Mouse (Mus musculus) kidney, embryonic 16.5 days (tissue): ENCODE measurements around the gene Hopx. TPM values are rescaled to one million over a fixed set of nuclear protein-coding genes. Genes with fewer than 3 reads are reported as not detected.
A peak's percentile ranks its signal among the peaks of the same experiment; 100 is the strongest.

Source experiments
- ATAC-seq: fragments of 200-750 bp; cut with Nextera tagmentation; 2 replicates; pipeline ENCODE4 v1.8.0; 2017; ENCODE audit warnings: moderate TSS enrichment; ENCODE audit not compliant: low FRiP score, low TSS enrichment
- H3K27ac ChIP-seq: fragments of 300-500 bp; sonication (generic); 2 replicates; pipeline ENCODE4 v1.5.1; 2014; ENCODE audit warnings: low read length
- H3K27me3 ChIP-seq: fragments of 300-500 bp; sonication (generic); 2 replicates; pipeline ENCODE4 v1.6.1; 2014; ENCODE audit warnings: low read length, control low read depth, mixed read lengths; ENCODE audit not compliant: insufficient read depth
- H3K36me3 ChIP-seq: fragments of 300-500 bp; sonication (generic); 2 replicates; pipeline ENCODE4 v1.6.1; 2014; ENCODE audit warnings: low read length, control low read depth, mixed read lengths; ENCODE audit not compliant: insufficient read depth
- H3K4me1 ChIP-seq: fragments of 300-500 bp; sonication (generic); 2 replicates; pipeline ENCODE4 v1.6.1; 2014; ENCODE audit warnings: low read length, control low read depth, mixed read lengths; ENCODE audit not compliant: insufficient read depth
- H3K4me2 ChIP-seq: fragments of 300-500 bp; sonication (generic); replicated peaks from 2 replicates; pipeline ENCODE4 v1.6.1; 2014; ENCODE audit warnings: low read depth, low read length
- H3K4me3 ChIP-seq: fragments of 300-500 bp; sonication (generic); 2 replicates; pipeline ENCODE4 v1.5.1; 2014; ENCODE audit warnings: mild to moderate bottlenecking, low read length
- H3K9ac ChIP-seq: fragments of 300-500 bp; sonication (generic); replicated peaks from 2 replicates; pipeline ENCODE4 v1.6.1; 2014; ENCODE audit warnings: low read length
- H3K9me3 ChIP-seq: fragments of 300-500 bp; sonication (generic); 2 replicates; pipeline ENCODE4 v1.6.1; 2016; ENCODE audit warnings: low read length, control low read depth
- WGBS: fragments of 180-500 bp; shearing (Covaris S2); extraction: QIAGEN DNeasy Blood & Tissue Kit; methylation state at CpG from one replicate; pipeline ENCODE4 v1.1.7; 2014; 5-methylcytosine and 5-hydroxymethylcytosine counted together
- polyA plus RNA-seq: library from polyadenylated mRNA; unstranded; fragments of >200 nt; fragmentation: Nextera tagmentation; extraction: Ambion mirVana; gene quantifications from 2 replicates; pipeline ENCODE4 v1.2.1, GENCODE M21; 2015

Gene Hopx
- polyA plus RNA-seq, 1 experiment from 2014 or later = 1.8 TPM

DNA sequence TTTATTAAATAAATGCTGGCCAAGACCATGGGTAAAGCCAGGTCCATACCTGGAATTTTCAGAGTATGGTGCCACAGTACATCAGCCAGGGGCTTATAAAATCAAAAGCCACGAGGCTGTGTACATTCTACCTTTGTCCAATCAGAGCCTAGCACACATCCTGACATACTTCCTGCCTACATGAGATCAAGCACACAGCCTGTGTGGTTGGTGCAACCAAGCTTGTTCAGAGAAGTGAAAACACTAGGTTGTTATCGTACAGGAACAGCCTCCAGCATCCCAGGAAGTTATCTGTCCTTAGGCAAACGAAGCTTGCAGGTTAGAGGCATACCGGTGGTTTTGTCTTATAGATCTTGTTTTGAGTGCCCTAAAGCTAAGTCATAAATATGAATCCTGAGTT is 19.5 kb upstream of the Hopx start:
- 75% methylated on average over 4 of the region's 4 CpGs for WGBS
- H3K27me3 ChIP-seq = no peaks in the 10 kb centered on the region
- no peak for ATAC-seq
- no peaks in the 10 kb centered on the region for H3K9me3 ChIP-seq
- H3K36me3 ChIP-seq = no peaks in the 10 kb centered on the region
- H3K27ac ChIP-seq = no peak overlapping the region
- H3K9ac ChIP-seq = no peak overlapping the region
- H3K4me1 ChIP-seq = 0 out of 2 replicates have a peak, but pooled peaks cover 2% of the 10 kb centered on the region
- no peak overlapping the region for H3K4me2 ChIP-seq
- no peak overlapping the region for H3K4me3 ChIP-seq

GRCm38 (mm10) chr5:77133960-77134359 is 19.0 kb upstream of the Hopx start:
- ATAC-seq = no peak
- Histone ChIP-seq H3K4me1 (0 out of 2 replicates have a peak, but pooled peaks cover 2% of the 10 kb centered on the region), H3K27me3 (no peaks in the 10 kb centered on the region), H3K36me3 (no peaks in the 10 kb centered on the region), H3K27ac (no peak overlapping the region), H3K9ac (no peak overlapping the region), H3K4me3 (no peak overlapping the region), H3K4me2 (no peak overlapping the region), H3K9me3 (0 out of 2 replicates have a peak, but pooled peaks cover under 1% of the 10 kb centered on the region)
- 71% methylated on average over 5 of the region's 5 CpGs for WGBS

- no peaks in the 10 kb centered on the region for H3K27me3 ChIP-seq
- H3K27ac ChIP-seq = no peak overlapping the region
- 87% methylated on average over 2 of the region's 2 CpGs for WGBS
- no peak overlapping the region for H3K4me3 ChIP-seq
- peaks cover 8% of the 10 kb centered on the region for H3K9me3 ChIP-seq
- H3K9ac ChIP-seq = no peak overlapping the region
- no peak overlapping the region for H3K4me2 ChIP-seq
- H3K4me1 ChIP-seq = 0 out of 2 replicates have a peak, but pooled peaks cover 2% of the 10 kb centered on the region
- H3K36me3 ChIP-seq = no peaks in the 10 kb centered on the region
- ATAC-seq = no peak
Measured at GRCm38 (mm10) chr5:77132457-77133135, 17.7 kb upstream of the Hopx start.

DNA sequence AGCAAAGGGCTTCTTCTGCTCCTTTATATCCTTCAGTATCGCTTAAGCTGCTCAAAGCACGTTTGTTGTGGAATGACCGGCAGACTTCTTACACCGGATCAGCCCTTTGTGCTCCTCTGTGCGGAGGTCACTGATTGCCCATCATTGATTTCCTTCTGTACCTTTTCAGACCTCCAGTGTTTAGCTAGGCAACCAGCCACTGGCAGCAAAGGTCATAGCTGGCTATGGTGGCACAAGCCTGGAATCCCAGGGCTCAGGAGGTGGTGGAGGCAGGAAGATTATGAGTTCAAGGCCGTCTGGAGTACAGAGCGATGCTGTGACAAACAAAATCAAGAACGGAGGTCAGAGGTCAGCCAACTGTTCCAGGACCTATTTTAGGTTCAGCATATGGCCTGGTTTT is 17.0 kb upstream of the Hopx start:
- H3K27ac ChIP-seq = no peak overlapping the region
- no peak for ATAC-seq
- H3K9me3 ChIP-seq = peaks cover 8% of the 10 kb centered on the region
- no peaks in the 10 kb centered on the region for H3K36me3 ChIP-seq
- H3K4me2 ChIP-seq = no peak overlapping the region
- 0 out of 2 replicates have a peak, but pooled peaks cover 2% of the 10 kb centered on the region for H3K4me1 ChIP-seq
- WGBS = 88% methylated on average over 8 of the region's 8 CpGs
- H3K9ac ChIP-seq = no peak overlapping the region
- H3K27me3 ChIP-seq = no peaks in the 10 kb centered on the region
- H3K4me3 ChIP-seq = no peak overlapping the region

GRCm38 (mm10) chr5:77130310-77131020 is 15.5 kb upstream of the Hopx start:
- ATAC-seq = no peak
- no peak overlapping the region for H3K4me2 ChIP-seq
- no peaks in the 10 kb centered on the region for H3K27me3 ChIP-seq
- no peak overlapping the region for H3K9ac ChIP-seq
- 67% methylated on average over 16 of the region's 16 CpGs for WGBS
- no peaks in the 10 kb centered on the region for H3K36me3 ChIP-seq
- no peak overlapping the region for H3K4me3 ChIP-seq
- H3K27ac ChIP-seq = no peak overlapping the region
- peaks cover 8% of the 10 kb centered on the region for H3K9me3 ChIP-seq
- no peaks in the 10 kb centered on the region for H3K4me1 ChIP-seq

- no peak for ATAC-seq
- Histone ChIP-seq H3K27ac (no peak overlapping the region), H3K9ac (no peak overlapping the region), H3K4me1 (no peaks in the 10 kb centered on the region), H3K4me3 (no peak overlapping the region), H3K36me3 (no peaks in the 10 kb centered on the region), H3K9me3 (peaks cover 8% of the 10 kb centered on the region), H3K27me3 (no peaks in the 10 kb centered on the region), H3K4me2 (no peak overlapping the region)
- 75% methylated on average over 2 of the region's 2 CpGs for WGBS
Measured at GRCm38 (mm10) chr5:77129907-77130306, 15.0 kb upstream of the Hopx start.

DNA sequence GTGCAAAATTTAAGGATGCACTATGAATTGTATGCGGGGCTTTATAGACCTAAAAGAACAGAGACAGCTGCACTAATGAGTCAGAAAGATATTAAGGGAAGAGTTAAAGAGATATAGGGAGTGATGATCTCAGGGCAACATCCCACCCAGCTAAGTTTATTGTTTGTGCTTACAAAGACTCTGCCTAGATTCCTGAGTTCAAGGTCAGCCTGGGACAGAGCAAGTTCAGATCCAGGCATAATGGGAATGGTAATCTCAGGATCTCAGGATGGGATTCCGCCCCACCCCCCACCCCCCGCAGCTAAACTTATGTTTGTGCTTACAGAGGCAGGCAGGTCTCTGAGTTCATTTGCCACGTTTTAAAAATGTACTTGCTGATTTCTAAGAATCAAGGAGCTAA is 13.9 kb upstream of the Hopx start:
- H3K9ac ChIP-seq = no peak overlapping the region
- H3K4me2 ChIP-seq = no peak overlapping the region
- no peak overlapping the region for H3K4me3 ChIP-seq
- H3K4me1 ChIP-seq = peaks cover 5% of the 10 kb centered on the region; the same call in 1 of the 2 replicates
- H3K27ac ChIP-seq = no peak overlapping the region
- peaks cover 8% of the 10 kb centered on the region for H3K9me3 ChIP-seq
- WGBS = 80% methylated on average over 4 of the region's 4 CpGs
- H3K36me3 ChIP-seq = no peaks in the 10 kb centered on the region
- H3K27me3 ChIP-seq = no peaks in the 10 kb centered on the region
- no peak for ATAC-seq

GRCm38 (mm10) chr5:77126415-77126968 is 11.6 kb upstream of the Hopx start:
- no peak for ATAC-seq
- H3K27me3 ChIP-seq = no peaks in the 10 kb centered on the region
- H3K4me2 ChIP-seq = no peak overlapping the region
- peaks cover 8% of the 10 kb centered on the region for H3K9me3 ChIP-seq
- H3K9ac ChIP-seq = no peak overlapping the region
- H3K4me3 ChIP-seq = no peak overlapping the region
- WGBS = 84% methylated on average over 3 of the region's 3 CpGs
- no peak overlapping the region for H3K27ac ChIP-seq
- H3K36me3 ChIP-seq = no peaks in the 10 kb centered on the region
- peaks cover 27% of the 10 kb centered on the region for H3K4me1 ChIP-seq

DNA sequence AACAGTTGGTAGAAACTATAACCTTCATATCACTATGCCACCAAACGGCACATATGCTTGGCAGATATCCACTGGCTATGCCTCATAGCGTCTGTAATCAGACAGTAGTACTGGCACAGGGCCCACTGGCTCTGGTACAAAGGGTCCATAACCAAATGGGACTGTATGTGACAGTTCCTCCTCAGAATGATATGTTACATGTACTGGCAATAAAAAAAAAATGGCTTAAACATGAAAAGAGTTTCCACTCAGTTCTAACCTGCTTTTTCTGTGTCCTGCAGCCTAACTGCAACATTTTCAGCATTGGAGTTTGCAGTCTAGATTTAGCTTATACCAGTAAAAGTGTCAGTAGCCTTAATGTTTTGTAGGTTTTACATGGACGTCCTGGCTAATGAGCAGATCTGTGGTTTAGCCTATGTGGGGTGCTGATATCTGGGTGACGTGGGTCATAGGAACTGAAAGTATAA is 9.9 kb upstream of the Hopx start:
- ATAC-seq = no peak
- H3K36me3 ChIP-seq = no peaks in the 10 kb centered on the region
- no peak overlapping the region for H3K4me2 ChIP-seq
- H3K9ac ChIP-seq = no peak overlapping the region
- H3K4me1 ChIP-seq = peaks cover 27% of the 10 kb centered on the region
- WGBS = 53% methylated on average over 4 of the region's 4 CpGs
- H3K9me3 ChIP-seq = peaks cover 8% of the 10 kb centered on the region
- no peak overlapping the region for H3K4me3 ChIP-seq
- no peaks in the 10 kb centered on the region for H3K27me3 ChIP-seq
- H3K27ac ChIP-seq = no peak overlapping the region

- peaks cover 8% of the 10 kb centered on the region for H3K9me3 ChIP-seq
- no peak overlapping the region for H3K9ac ChIP-seq
- H3K4me2 ChIP-seq = no peak overlapping the region
- WGBS = 59% methylated on average over 4 of the region's 4 CpGs
- H3K4me1 ChIP-seq = peaks cover 27% of the 10 kb centered on the region
- peak overlapping the region; percentile 27; the same call in 1 of the 2 replicates for H3K27ac ChIP-seq
- ATAC-seq = no peak
- H3K36me3 ChIP-seq = no peaks in the 10 kb centered on the region
- no peaks in the 10 kb centered on the region for H3K27me3 ChIP-seq
- H3K4me3 ChIP-seq = no peak overlapping the region
Measured at GRCm38 (mm10) chr5:77124165-77124564, 9.2 kb upstream of the Hopx start.
